Mouse (Mus musculus): ENCODE measurements at regions not wholly inside any gene's neighbourhood (a gene's known extent, or its start where the extent isn't known, plus 50 kb on each side); places are given as distances from the start of the nearest gene placed in this dataset.
A peak's percentile ranks its signal among the peaks of the same experiment; 100 is the strongest.

GRCm38 (mm10) chr1:90380034-90380705, 176.4 kb downstream of the Ackr3 start:
- Histone ChIP-seq H3K27ac (ENCODE audit: poor library complexity, severe bottlenecking) (no peak overlapping the region), H3K36me3 (no peaks in the 10 kb centered on the region), H3K9me3 (replicated peaks) (no peaks in the 10 kb centered on the region), H3K4me2 (no peak overlapping the region), H3K4me1 (replicated peaks) (no peaks in the 10 kb centered on the region), H3K9ac (no peak overlapping the region), H3K4me3 (no peak overlapping the region), H3K27me3 (replicated peaks) (no peaks in the 10 kb centered on the region)
- no peak for ATAC-seq (ENCODE audit: insufficient number of reproducible peaks, low FRiP score)
- whole genome bisulfite sequencing = 78% methylated on average over 9 of the region's 9 CpGs

GRCm38 (mm10) chr1:90382941-90383470, 179.2 kb downstream of the Ackr3 start:
- no peaks in the 10 kb centered on the region for H3K36me3 ChIP-seq
- H3K9ac ChIP-seq = no peak overlapping the region
- no peaks in the 10 kb centered on the region for H3K9me3 ChIP-seq (replicated peaks)
- H3K4me1 ChIP-seq (replicated peaks) = no peaks in the 10 kb centered on the region
- H3K27me3 ChIP-seq (replicated peaks) = 0 out of 2 replicates have a peak, but pooled peaks cover 3% of the 10 kb centered on the region
- no peak for ATAC-seq (ENCODE audit: insufficient number of reproducible peaks, low FRiP score)
- no peak overlapping the region for H3K4me2 ChIP-seq
- no peak overlapping the region for H3K4me3 ChIP-seq
- H3K27ac ChIP-seq (ENCODE audit: poor library complexity, severe bottlenecking) = no peak overlapping the region
- WGBS = 74% methylated on average over 11 of the region's 11 CpGs

- Histone ChIP-seq H3K27ac (ENCODE audit: poor library complexity, severe bottlenecking) (no peak overlapping the region), H3K4me3 (no peak overlapping the region), H3K9ac (no peak overlapping the region), H3K36me3 (no peaks in the 10 kb centered on the region), H3K9me3 (replicated peaks) (no peaks in the 10 kb centered on the region), H3K27me3 (replicated peaks) (0 out of 2 replicates have a peak, but pooled peaks cover 3% of the 10 kb centered on the region), H3K4me1 (replicated peaks) (no peaks in the 10 kb centered on the region), H3K4me2 (no peak overlapping the region)
- WGBS = 74% methylated on average over 4 of the region's 4 CpGs
- no peak for ATAC-seq (ENCODE audit: insufficient number of reproducible peaks, low FRiP score)
Observed at GRCm38 (mm10) chr1:90385024-90385423, 181.2 kb downstream of the Ackr3 start.

- Histone ChIP-seq H3K27ac (ENCODE audit: poor library complexity, severe bottlenecking) (no peak overlapping the region), H3K9ac (no peak overlapping the region), H3K4me3 (no peak overlapping the region), H3K27me3 (replicated peaks) (0 out of 2 replicates have a peak, but pooled peaks cover 3% of the 10 kb centered on the region), H3K36me3 (no peaks in the 10 kb centered on the region), H3K9me3 (replicated peaks) (no peaks in the 10 kb centered on the region), H3K4me1 (replicated peaks) (no peaks in the 10 kb centered on the region), H3K4me2 (no peak overlapping the region)
- 81% methylated on average over 7 of the region's 7 CpGs for WGBS
- no peak for ATAC-seq (ENCODE audit: insufficient number of reproducible peaks, low FRiP score)
Observed at GRCm38 (mm10) chr1:90386792-90387191, 183.0 kb downstream of the Ackr3 start.

- no peak overlapping the region for H3K27ac ChIP-seq (ENCODE audit: poor library complexity, severe bottlenecking)
- H3K36me3 ChIP-seq = no peaks in the 10 kb centered on the region
- no peak overlapping the region for H3K4me2 ChIP-seq
- 83% methylated on average over 7 of the region's 7 CpGs for WGBS
- no peak for ATAC-seq (ENCODE audit: insufficient number of reproducible peaks, low FRiP score)
- 0 out of 2 replicates have a peak, but pooled peaks cover 3% of the 10 kb centered on the region for H3K27me3 ChIP-seq (replicated peaks)
- no peak overlapping the region for H3K4me3 ChIP-seq
- H3K4me1 ChIP-seq (replicated peaks) = no peaks in the 10 kb centered on the region
- H3K9me3 ChIP-seq (replicated peaks) = no peaks in the 10 kb centered on the region
- no peak overlapping the region for H3K9ac ChIP-seq
Observed at GRCm38 (mm10) chr1:90390422-90390821, 186.6 kb downstream of the Ackr3 start.

GRCm38 (mm10) chr1:90393861-90394260, 190.1 kb downstream of the Ackr3 start:
- no peaks in the 10 kb centered on the region for H3K36me3 ChIP-seq
- peaks cover 17% of the 10 kb centered on the region for H3K4me1 ChIP-seq (replicated peaks)
- H3K27me3 ChIP-seq (replicated peaks) = no peaks in the 10 kb centered on the region
- 56% methylated on average over 5 of the region's 5 CpGs for WGBS
- no peak overlapping the region for H3K4me3 ChIP-seq
- no peak for ATAC-seq (ENCODE audit: insufficient number of reproducible peaks, low FRiP score)
- no peak overlapping the region for H3K4me2 ChIP-seq
- H3K9ac ChIP-seq = no peak overlapping the region
- no peak overlapping the region for H3K27ac ChIP-seq (ENCODE audit: poor library complexity, severe bottlenecking)
- H3K9me3 ChIP-seq (replicated peaks) = no peaks in the 10 kb centered on the region

GRCm38 (mm10) chr1:90395331-90396016, 191.7 kb downstream of the Ackr3 start:
- no peak overlapping the region for H3K4me3 ChIP-seq
- H3K27me3 ChIP-seq (replicated peaks) = no peaks in the 10 kb centered on the region
- no peak overlapping the region for H3K4me2 ChIP-seq
- WGBS = 73% methylated on average over 5 of the region's 5 CpGs
- H3K27ac ChIP-seq (ENCODE audit: poor library complexity, severe bottlenecking) = no peak overlapping the region
- peaks cover 19% of the 10 kb centered on the region for H3K4me1 ChIP-seq (replicated peaks)
- H3K9ac ChIP-seq = no peak overlapping the region
- ATAC-seq (ENCODE audit: insufficient number of reproducible peaks, low FRiP score) = no peak
- no peaks in the 10 kb centered on the region for H3K36me3 ChIP-seq
- H3K9me3 ChIP-seq (replicated peaks) = no peaks in the 10 kb centered on the region

GRCm38 (mm10) chr1:90396660-90397059, 192.9 kb downstream of the Ackr3 start:
- 85% methylated on average over 1 of the region's 1 CpGs for WGBS
- Histone ChIP-seq H3K4me3 (no peak overlapping the region), H3K4me2 (no peak overlapping the region), H3K4me1 (replicated peaks) (peaks cover 19% of the 10 kb centered on the region), H3K27ac (ENCODE audit: poor library complexity, severe bottlenecking) (no peak overlapping the region), H3K9ac (no peak overlapping the region), H3K36me3 (no peaks in the 10 kb centered on the region), H3K9me3 (replicated peaks) (no peaks in the 10 kb centered on the region), H3K27me3 (replicated peaks) (no peaks in the 10 kb centered on the region)
- no peak for ATAC-seq (ENCODE audit: insufficient number of reproducible peaks, low FRiP score)

- no peaks in the 10 kb centered on the region for H3K27me3 ChIP-seq (replicated peaks)
- no peaks in the 10 kb centered on the region for H3K36me3 ChIP-seq
- 81% methylated on average over 5 of the region's 5 CpGs for WGBS
- no peak overlapping the region for H3K4me3 ChIP-seq
- H3K4me2 ChIP-seq = no peak overlapping the region
- no peak overlapping the region for H3K27ac ChIP-seq (ENCODE audit: poor library complexity, severe bottlenecking)
- H3K4me1 ChIP-seq (replicated peaks) = peaks cover 19% of the 10 kb centered on the region
- no peak overlapping the region for H3K9ac ChIP-seq
- H3K9me3 ChIP-seq (replicated peaks) = no peaks in the 10 kb centered on the region
- ATAC-seq (ENCODE audit: insufficient number of reproducible peaks, low FRiP score) = no peak
Observed at GRCm38 (mm10) chr1:90397355-90397754, 193.6 kb downstream of the Ackr3 start.

GRCm38 (mm10) chr1:90398396-90398975, 194.7 kb downstream of the Ackr3 start:
- Histone ChIP-seq H3K27me3 (replicated peaks) (no peaks in the 10 kb centered on the region), H3K9ac (no peak overlapping the region), H3K4me2 (no peak overlapping the region), H3K4me1 (replicated peaks) (peaks cover 19% of the 10 kb centered on the region), H3K9me3 (replicated peaks) (no peaks in the 10 kb centered on the region), H3K27ac (ENCODE audit: poor library complexity, severe bottlenecking) (peak overlapping the region; percentile 65), H3K4me3 (no peak overlapping the region), H3K36me3 (no peaks in the 10 kb centered on the region)
- 40% methylated on average over 15 of the region's 15 CpGs for WGBS
- peak; percentile 87 for ATAC-seq (ENCODE audit: insufficient number of reproducible peaks, low FRiP score)

GRCm38 (mm10) chr1:90403057-90403456, 199.3 kb downstream of the Ackr3 start:
- H3K9ac ChIP-seq = no peak overlapping the region
- WGBS = 80% methylated on average over 6 of the region's 6 CpGs
- no peaks in the 10 kb centered on the region for H3K27me3 ChIP-seq (replicated peaks)
- H3K4me1 ChIP-seq (replicated peaks) = peaks cover 29% of the 10 kb centered on the region
- ATAC-seq (ENCODE audit: insufficient number of reproducible peaks, low FRiP score) = no peak
- no peak overlapping the region for H3K4me2 ChIP-seq
- H3K36me3 ChIP-seq = no peaks in the 10 kb centered on the region
- H3K9me3 ChIP-seq (replicated peaks) = no peaks in the 10 kb centered on the region
- no peak overlapping the region for H3K27ac ChIP-seq (ENCODE audit: poor library complexity, severe bottlenecking)
- no peak overlapping the region for H3K4me3 ChIP-seq
